Mouse (Mus musculus): ENCODE data around the gene Gemin8.

The Gemin8 gene

DNA sequence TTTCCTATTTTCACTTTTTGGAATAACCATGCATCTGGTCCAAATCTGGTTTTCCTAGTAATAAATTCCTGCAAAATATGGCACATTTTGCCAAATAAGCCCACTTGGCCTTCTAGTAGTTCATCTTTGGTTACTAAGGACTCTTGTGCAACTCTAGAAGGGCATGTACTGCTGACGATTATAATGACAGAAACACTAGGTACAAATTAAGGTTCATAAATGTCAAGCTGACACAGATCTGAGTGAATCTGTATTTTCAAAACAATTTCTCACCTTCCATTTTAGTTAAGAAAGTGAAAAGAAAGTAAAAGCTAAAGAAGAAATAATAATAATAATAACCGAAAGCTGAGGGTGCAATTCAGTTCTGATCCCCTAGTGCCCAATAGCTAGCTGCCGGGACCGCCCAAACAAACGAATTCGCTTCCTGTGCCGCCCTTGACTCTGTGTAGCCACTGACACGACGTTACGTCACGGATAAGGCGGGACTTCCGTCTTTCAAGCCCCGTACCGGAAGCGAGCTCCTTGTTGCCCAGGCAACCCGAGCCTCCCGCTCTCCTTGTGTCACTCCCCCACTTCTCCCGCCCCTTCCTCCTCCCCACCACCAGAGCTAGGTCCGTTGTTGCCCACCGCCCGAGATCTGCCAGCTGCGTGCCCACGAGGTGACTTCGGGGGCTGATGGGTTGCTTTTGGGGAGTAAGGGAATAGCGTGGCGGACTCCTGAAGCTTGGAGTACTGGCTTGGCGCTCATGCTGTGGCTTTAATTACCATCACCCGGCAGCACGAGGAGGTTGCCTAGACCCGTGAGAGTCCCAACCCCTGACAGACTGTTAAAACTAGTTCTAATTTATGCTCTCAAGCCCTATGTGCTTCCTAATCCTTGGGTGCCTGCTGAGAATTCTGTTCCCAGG lies at the start of gene Gemin8:
TSS of gene Gemin8 (plus strand) at position 563 of the 908 bp plus-strand sequence.
- peak; percentile 92 to 96 for DNase-seq (ENCODE audit: low spot score in 2 of 2)

GRCm38 (mm10) chrX:166147158-166147846 lies 23.0 kb upstream of the Gemin8 start:
- DNase-seq (ENCODE audit: low spot score in 2 of 2) = no peak

GRCm38 (mm10) chrX:166162773-166163172 lies 7.5 kb upstream of the Gemin8 start:
- DNase-seq (ENCODE audit: low spot score in 2 of 2) = no peak

DNA sequence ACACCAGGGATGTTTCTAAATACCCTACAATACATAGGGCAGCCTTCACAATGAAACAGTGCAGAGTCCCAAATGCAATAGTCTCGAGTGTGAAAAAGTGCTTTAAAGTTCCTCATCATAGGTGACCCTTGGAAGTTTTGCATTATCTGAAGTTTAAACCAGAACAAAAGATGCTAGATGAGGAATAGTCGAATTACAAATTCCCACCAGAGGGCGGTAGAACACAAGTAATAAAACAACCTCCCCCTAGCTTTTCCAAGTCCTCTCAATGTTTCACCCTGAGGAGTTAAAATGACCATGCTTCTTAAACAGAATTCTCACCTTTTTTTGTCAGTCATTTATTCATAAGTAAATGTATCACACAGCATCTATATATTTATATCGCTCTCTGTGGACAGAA lies 2.9 kb upstream of the Gemin8 start:
- DNase-seq (ENCODE audit: low spot score in 2 of 2) = no peak

DNA sequence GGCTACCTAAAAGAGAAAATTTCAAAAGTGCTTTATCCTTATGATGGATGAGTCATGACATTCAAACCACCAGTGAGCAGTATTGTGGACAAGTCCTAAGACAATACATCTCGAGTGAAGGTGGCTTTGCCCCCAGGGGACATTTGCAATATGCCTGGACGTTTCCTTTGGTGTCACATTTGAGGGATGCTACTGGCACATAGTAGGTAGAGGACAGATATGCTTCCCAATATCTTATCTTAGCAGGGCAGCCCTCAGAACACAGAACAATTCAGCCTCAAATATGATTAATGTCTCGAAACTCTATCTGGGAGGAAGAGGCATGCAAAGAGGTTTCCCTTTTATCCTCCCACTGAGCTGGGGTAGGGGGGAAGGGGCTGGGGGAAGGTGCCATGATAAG lies 2.3 kb upstream of the Gemin8 start:
- no peak for DNase-seq (ENCODE audit: low spot score in 2 of 2)

- no peak for DNase-seq (ENCODE audit: low spot score in 2 of 2)
Observed at GRCm38 (mm10) chrX:166170800-166171738, 815 bp downstream of the Gemin8 start.

DNA sequence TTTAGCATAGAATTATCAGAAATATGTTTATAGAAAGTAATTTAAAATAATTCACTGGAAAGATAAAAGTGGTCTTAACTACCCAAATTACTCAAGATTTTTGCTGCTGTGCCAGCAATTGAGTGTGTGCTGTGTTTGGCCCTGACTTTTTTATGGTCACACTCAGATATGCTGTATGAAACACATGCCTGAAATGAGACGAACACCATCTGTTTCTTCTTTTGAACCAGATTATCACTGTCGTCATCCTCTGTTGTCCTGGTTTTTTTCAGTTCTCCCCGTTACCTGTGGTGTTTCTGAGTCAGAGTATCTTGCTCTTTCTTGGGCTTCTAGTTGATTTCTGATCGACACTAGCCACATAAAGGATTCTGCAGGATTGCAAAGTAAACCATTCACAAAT lies 1.8 kb downstream of the Gemin8 start:
- no peak for DNase-seq (ENCODE audit: low spot score in 2 of 2)

GRCm38 (mm10) chrX:166172661-166173060 lies 2.4 kb downstream of the Gemin8 start:
- DNase-seq (ENCODE audit: low spot score in 2 of 2) = no peak

DNA sequence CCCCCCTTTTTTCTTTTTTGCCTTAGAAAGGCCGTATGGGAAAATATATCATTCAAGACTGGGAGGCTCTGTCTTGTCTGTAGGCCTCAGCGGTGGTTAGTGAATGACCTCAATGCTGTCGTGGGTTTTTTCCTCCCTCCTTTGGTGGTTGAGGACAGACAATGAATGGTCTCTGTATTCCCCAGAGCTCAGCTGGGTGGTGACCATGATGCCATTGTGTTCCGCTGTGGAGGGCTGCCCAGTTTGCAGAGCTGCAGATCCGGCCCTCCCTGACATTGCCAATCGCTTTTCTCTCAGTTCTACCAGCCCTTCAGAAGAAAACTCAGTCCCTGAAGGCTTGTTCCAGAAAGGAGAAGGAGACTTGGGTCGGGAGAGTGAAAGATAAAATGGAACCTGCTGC lies 3.5 kb downstream of the Gemin8 start:
- peak; percentile 17 to 22 for DNase-seq (ENCODE audit: low spot score in 2 of 2)

- no peak for DNase-seq (ENCODE audit: low spot score in 2 of 2)
Observed at GRCm38 (mm10) chrX:166177929-166178328, 7.7 kb downstream of the Gemin8 start.

DNA sequence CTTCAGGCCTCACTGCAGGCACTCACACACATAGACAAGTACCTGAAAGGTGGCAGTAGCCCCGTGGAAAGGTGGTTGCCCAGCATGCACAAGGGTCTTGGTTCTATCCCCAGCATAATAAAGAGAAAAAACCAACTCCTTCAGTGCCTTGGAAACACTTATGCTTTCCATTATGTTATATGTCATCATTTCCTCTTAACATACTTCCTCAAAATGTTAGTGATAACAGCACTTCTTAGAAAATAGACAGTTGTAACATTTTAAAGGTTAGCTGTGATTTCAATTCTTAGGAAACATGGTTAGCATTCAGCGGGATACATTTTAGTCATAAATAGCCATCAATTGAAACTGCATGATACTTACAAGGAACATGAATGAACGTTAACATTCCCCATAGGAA lies 12.8 kb downstream of the Gemin8 start:
- no peak for DNase-seq (ENCODE audit: low spot score in 2 of 2)

DNA sequence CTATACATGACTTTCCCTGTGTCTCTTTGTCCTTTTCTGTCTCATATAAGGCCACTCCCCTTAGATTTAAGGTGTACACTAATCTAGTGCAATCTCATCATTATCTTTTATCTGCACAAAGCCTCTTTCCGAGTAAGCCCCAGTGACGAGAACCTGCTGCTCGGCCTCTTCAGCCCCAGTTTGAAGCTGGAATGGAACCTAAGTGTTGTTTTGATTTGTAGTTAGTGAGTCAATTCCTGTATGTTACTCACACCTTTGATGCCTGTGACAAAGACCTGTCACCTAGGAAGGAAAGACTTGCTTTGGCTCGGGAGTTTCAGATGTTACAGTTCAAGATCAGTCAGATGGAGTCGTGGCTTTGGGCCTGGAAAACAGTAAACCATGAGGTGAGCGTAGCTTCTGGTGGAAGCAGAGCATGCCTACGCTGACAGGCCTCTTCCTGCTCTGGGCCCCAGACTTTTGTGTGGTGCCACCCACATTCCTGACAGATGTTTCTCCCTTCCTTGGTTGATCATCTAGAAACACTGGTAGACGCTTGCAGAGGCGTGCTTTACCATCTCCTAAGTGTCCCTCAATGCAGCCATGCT lies 15.2 kb downstream of the Gemin8 start:
- no peak for DNase-seq (ENCODE audit: low spot score in 2 of 2)

- DNase-seq (ENCODE audit: low spot score in 2 of 2) = no peak
Observed at GRCm38 (mm10) chrX:166187803-166188202, 17.5 kb downstream of the Gemin8 start.

GRCm38 (mm10) chrX:166196327-166196726 lies 26.1 kb downstream of the Gemin8 start:
- DNase-seq (ENCODE audit: low spot score in 2 of 2) = no peak

GRCm38 (mm10) chrX:166198266-166198665 lies 28.0 kb downstream of the Gemin8 start:
- DNase-seq (ENCODE audit: low spot score in 2 of 2) = no peak

- no peak for DNase-seq (ENCODE audit: low spot score in 2 of 2)
Observed at GRCm38 (mm10) chrX:166199812-166200211, 29.6 kb downstream of the Gemin8 start.

GRCm38 (mm10) chrX:166214576-166214975 lies 44.3 kb downstream of the Gemin8 start:
- peak in 1 of 2 experiments; percentile 9 for DNase-seq (ENCODE audit: low spot score in 2 of 2)

DNA sequence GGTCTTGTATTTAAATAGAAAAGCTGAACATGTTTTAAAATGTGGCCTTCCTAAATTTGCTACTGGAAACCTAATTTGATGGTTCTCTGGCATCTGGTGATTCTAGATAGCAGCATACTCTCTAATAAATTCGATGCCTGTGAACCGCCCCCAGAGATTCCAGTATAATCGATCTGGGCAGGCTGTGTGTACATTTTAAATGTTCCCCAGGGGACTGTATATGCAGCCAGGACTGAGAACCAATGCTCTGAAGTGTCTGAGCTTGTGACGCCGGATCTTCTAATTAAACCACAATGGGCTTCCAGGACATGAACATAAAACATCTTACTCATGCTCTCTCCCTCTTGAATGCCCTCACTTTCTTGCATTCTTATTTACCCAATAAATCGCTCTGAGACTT lies 46.0 kb downstream of the Gemin8 start:
- no peak for DNase-seq (ENCODE audit: low spot score in 2 of 2)

DNA sequence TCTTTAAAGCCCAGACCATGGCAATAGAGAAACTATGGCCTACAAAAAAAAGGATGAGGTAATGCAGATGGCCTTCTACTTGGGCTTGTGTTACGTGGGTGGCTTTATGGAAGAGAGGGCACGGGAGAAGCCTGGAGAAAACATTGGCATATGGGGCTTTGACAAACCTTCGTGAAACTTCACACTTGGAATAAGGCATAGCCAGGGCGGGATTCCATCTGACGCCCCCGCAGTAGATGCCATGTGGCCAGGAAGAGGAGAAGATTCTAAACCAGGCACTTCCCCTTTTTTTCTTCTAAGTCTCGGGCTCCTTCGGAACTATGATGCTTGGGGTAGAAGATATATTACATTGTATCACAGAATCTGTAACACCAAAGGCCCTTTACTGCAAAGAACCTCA lies 46.5 kb downstream of the Gemin8 start:
- DNase-seq (ENCODE audit: low spot score in 2 of 2) = peak; percentile 47 to 55

DNA sequence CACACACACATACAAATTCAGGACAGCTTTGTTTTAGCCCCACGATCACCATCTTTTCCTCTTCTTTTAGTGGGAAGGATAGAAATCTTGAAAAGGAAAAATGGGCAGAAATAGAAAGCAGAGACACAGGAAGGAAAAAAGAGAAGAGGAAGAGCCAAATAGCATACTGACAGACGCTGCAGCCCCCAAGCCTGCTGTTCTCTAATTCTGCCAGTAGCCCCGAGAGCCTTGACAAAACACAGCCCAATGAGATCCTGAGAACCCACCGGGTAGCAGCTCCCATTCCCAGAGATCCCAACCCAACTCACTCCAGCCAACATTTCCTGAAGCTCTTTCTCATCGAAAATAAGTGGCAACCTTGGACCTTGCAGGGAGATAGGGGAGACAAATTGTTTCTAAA lies 49.1 kb downstream of the Gemin8 start:
- DNase-seq (ENCODE audit: low spot score in 2 of 2) = peak in 1 of 2 experiments; percentile 20

- no peak for DNase-seq (ENCODE audit: low spot score in 2 of 2)
Observed at GRCm38 (mm10) chrX:166226856-166227255, 56.6 kb downstream of the Gemin8 start.
